Mouse (Mus musculus): ENCODE data around the gene Tada3. TPM values are rescaled to one million over a fixed set of nuclear protein-coding genes. Genes with fewer than 3 reads are reported as not detected.

Tada3 gene
- polyA plus RNA-seq, 1 experiment = 104 TPM

DNA sequence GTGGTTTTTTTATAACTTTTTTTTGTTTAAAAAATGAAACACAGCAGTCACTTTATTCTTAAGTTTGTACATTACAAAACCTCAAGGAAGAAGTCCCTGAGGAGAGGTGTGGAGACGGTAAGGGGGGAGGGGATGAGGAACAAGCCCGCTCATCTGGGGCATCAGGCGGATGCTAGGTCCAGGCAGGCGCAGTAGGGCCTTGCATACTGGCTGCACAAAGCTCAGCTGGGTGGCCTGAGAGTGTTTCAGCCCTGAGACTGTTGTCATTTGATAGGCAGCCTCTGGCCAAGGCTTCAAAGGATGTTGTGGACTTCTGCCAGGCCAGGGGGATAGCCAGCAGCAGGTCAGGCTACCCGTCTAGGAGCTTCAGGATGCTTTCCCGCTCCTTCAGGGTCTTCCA is 11.0 kb downstream of the Tada3 start:
- TF ChIP-seq GATA1 (IDR thresholded peaks at IDR 0.05; ENCODE audit: low read length) = no peak

DNA sequence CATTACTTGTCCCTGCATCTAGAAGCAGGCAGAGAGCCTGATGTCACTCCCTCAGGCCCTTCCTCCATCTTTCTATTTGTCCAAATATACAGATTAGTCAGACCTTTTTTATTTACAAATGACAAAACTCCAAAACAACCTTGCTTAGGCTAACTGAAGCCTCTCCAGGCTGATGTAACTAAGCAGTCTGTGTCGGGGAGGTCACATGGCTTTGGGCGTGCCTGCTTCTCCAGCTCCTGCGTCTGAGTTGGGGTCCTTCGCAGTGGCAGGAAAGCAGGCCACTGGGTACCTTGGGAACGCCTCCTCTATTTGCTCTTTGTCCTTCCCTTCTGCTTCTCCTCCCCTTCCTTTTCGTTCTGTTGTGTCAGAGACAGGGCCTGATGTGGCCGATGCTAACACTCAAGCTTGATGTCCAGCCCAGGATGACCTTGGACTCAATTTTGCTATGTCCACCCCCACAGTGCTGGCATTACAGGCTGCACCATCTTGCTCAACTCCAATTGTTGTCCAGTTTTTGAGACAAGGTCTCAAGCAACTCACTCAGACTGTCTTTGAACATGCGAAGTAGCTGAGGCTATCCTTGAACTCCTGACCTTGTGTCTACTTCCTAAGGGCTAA is 13.1 kb downstream of the Tada3 start:
- TF ChIP-seq GATA1 (IDR thresholded peaks at IDR 0.05; ENCODE audit: low read length) = no peak

DNA sequence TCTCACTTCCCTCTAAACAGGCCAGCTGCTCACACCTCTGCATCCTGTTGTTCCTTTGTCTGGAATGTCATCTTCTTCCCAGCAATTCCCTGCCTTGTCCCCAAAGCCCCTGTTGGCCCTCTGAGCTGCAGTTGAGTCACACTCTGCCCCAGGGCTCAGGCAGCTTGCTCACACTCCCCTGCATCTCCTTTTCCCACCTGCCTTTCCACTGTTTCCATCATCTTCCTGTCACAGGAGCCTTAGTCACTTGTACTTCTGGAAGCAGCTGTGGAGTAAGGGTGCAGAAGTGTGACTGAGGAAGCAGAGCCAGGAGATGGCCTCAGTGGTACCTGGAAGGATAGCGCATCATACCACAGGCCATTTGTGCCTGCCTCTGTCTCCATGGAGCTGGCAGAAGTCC is 15.4 kb downstream of the Tada3 start:
- TF ChIP-seq GATA1 (IDR thresholded peaks at IDR 0.05; ENCODE audit: low read length) = no peak

DNA sequence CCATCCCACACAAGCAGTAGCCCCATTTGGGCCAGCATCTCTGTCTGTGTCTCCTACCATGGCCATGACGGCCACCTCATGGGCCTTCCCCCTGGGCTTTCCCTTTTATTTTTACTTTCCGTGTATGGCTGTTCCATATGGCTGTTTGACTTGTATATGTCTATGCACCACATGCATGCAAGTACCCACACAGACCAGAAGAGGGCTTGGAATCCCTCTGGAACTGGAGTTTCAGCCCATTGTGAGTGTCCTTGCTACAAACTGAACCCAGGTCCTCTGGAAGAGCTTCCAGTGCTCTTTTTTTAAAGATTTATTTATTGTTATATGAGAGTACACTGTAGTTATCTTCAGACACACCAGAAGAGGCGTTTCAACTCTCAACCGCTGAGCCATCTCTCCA is 16.2 kb downstream of the Tada3 start:
- TF ChIP-seq GATA1 (IDR thresholded peaks at IDR 0.05; ENCODE audit: low read length) = no peak

DNA sequence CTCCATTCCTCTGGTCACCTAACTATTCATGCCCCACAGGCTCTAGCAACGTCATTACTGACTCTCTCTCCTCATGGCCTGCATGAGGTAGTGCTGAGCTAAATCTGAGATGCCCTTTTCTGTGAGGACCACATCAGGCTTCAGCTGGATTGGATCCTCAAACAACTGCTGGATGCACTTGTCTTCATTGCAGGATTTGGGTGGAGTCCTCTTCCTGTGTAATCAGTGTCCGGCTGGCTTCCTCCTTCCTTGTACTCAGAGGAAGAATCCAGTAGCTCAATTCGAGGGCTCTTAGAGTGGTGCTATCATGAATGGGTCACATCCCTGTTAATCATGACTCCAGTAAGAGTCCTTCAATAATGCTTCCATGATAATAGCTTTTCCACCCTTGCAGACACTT is 24.0 kb downstream of the Tada3 start:
- TF ChIP-seq GATA1 (IDR thresholded peaks at IDR 0.05; ENCODE audit: low read length) = no peak

DNA sequence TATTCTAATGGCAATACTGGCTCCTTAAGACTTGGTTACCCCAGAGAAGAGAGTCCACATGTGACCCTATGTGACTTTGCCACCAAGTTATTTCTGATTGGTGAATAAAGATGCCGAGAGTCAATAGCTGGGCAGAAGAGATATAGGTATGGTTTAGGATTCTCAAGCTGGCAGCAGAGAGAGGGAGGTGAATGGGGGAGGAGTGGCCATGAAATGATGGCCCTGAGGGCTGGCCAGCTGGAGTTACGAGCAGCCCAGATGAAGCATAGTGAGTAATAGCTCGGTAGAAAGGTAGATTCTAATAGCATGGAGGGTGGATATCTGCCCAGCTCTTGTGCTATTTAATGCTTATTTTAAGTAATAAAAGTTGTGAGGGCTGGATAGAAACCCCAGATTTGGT is 24.9 kb downstream of the Tada3 start:
- TF ChIP-seq GATA1 (IDR thresholded peaks at IDR 0.05; ENCODE audit: low read length) = no peak

DNA sequence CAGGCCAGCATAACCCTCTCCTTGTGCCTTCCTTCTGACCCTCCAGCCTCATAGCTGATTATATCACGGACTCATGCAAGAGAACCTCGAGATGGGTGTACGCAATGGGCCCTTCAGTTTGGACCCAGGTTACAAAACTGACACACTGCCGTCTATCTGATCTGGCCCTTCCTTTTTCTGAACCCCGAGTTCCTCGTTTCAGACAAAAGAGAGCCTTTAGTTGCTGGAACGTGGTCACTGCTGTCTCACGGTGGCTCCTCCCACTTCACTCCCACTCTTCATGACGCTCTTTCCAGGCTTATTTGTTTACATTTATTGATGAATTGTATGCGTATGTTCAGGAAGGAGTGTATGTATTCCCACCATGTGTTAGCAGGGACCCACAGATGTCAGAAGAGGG is 26.0 kb downstream of the Tada3 start:
- no peak for TF ChIP-seq GATA1 (IDR thresholded peaks at IDR 0.05; ENCODE audit: low read length)

DNA sequence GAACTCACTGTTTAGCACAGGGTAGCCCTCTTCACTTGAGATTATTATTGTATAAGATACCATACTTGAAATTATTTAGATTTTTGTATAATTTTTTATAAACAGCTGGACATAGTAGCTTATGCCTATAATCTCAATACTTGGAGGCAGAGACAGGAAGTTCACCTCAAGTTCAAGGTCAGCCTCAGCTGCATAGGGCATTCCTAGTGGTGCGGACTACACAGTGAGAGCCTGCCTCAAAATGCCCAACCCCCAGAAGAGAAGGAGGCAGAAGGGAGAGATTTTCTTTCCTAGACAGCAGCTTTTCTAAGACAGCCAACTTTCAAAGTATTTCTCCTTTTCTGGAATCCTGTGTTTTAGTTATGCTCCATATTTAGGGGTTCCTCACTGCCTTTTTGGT is 26.5 kb downstream of the Tada3 start:
- TF ChIP-seq GATA1 (IDR thresholded peaks at IDR 0.05; ENCODE audit: low read length) = no peak

DNA sequence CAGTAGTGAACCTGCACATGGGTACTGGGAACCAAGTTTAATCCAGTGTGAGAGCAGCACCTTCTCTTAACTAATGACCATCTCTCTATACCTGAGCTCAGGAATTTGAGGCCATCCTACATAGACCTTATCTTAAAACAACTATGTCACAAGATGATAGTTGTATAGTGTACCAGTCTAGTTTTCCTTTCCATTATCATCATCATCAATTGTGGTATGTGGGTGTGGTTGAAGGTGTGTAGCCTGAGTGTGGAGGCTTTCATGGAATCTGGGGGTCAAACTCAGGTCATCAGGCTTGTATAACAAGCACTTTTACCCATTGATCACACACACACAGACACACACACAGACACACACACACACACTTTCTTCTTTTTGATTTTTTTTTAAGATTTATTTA is 27.1 kb downstream of the Tada3 start:
- no peak for TF ChIP-seq GATA1 (IDR thresholded peaks at IDR 0.05; ENCODE audit: low read length)

DNA sequence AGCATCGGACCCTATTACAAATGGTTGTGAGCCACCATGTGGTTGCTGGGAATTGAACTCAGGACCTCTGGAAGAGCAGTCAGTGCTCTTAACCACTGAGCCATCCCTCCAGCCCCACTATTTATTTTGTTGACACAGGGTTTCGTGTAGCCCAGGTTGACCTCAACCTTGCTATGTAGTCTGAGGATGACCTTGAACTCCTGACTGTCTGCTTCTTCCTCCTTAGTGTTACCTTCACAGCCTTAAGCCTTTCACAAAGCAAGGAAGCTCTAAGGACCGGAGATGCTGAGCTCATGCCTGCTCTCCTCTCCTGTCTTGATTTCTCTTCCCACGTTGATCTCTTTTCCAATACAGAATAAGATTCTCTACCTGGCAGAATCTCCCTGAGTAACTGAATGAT is 30.8 kb downstream of the Tada3 start:
- no peak for TF ChIP-seq GATA1 (IDR thresholded peaks at IDR 0.05; ENCODE audit: low read length)

DNA sequence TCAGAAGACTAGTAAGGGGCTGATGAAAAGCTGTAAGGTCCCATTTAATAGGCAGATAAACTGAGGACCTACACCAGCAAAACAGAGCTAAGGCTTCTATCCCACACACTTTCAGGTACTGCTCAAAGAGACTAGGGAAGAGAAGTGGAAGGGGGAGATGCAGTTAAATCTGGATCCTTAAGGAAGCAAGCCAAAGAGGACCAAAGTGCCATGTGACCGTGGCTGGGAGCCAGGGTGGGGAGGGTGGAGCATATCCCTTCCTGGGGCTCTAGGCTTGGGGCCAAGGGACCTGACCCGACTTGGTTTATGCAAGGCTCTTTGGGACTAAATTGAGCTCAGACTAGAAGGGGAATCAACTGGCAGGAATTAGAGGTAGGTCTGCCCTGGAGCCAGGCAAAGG is 33.4 kb downstream of the Tada3 start:
- no peak for TF ChIP-seq GATA1 (IDR thresholded peaks at IDR 0.05; ENCODE audit: low read length)

DNA sequence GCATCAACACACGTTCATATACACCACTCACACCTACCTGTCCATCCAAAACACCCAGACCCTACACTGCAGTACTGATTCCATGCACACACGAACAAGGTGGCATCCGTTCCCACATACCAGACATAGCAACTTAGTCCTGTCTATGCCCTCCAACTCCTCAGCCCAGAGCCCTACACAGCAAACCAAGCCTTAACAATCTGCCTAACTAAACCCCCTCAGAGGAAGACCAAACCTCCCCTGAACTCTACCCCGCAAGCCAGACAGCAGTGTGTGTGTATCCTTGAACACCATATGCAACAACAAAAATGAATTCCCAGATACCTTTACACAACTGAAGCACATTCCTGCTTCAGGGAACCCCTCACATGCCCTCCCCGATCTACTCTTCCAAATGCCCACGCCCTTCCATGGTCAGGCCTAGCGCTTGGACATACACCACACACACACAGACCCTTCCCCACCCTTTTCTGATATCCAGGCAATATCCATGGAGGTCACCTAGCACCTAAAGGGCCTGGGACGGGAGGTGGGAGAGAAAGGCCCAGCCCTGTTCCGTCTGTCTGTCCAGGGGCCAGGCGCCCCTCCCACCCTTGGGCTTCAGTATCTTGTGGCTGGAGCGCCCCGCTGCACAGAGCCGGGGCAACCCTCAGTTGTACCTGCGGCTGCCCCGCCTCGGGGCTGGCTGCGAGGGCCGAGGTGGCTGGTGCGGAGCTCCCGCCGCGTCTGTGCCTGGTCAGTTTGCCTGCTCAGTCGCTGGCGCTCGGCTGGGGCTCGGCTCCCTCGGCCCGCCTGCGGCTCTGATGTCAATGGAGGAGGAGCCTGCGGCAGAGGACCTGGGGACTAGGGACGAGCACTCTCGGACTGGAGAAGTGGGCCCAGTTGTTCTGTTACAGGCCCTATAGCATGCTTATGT is 34.2 kb downstream of the Tada3 start, which contains the start of gene Camk1:
Gene Camk1 (minus strand): TSS at position 808 of the 916 bp plus-strand sequence.
- no peak for TF ChIP-seq GATA1 (IDR thresholded peaks at IDR 0.05; ENCODE audit: low read length)

DNA sequence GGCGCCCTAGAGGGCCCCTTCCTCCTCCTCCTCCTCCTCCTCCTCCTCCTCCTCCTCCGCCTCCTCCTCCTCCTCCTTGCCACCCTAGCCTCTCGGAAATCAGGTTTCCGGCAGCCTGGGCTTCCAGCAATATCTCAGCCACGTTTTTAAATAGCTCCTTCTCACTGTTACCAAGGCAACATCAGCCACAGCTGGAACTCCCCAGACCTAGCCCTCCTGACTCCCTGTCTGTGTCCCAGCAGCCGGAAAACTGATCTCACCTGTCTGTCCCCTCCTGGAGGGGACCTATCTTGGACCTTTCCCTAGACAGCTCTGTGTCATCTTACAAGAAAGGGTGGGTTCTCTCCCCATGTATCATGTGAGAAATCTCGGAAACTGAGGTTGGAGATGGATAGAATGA is 35.4 kb downstream of the Tada3 start:
- TF ChIP-seq GATA1 (IDR thresholded peaks at IDR 0.05; ENCODE audit: low read length) = no peak

DNA sequence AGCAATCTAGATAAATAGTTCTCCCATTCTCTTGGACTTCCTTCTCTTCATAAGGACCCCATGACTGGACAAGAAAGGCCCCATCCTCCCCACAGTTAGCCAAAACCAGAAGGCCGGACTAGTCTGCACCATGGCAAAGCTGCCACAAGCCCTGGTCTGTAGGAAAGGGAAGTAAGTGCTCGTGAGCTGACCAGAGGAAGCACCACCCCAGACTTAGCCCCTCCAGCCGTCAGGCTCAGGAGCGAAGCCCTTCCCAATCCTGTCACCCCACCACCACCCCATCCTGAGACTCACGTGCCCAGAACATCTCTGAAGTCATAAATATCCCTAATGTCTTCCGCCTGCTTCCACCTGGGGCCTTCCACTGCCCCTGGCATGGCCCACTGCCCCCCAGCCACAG is 36.1 kb downstream of the Tada3 start:
- TF ChIP-seq GATA1 (IDR thresholded peaks at IDR 0.05; ENCODE audit: low read length) = no peak

DNA sequence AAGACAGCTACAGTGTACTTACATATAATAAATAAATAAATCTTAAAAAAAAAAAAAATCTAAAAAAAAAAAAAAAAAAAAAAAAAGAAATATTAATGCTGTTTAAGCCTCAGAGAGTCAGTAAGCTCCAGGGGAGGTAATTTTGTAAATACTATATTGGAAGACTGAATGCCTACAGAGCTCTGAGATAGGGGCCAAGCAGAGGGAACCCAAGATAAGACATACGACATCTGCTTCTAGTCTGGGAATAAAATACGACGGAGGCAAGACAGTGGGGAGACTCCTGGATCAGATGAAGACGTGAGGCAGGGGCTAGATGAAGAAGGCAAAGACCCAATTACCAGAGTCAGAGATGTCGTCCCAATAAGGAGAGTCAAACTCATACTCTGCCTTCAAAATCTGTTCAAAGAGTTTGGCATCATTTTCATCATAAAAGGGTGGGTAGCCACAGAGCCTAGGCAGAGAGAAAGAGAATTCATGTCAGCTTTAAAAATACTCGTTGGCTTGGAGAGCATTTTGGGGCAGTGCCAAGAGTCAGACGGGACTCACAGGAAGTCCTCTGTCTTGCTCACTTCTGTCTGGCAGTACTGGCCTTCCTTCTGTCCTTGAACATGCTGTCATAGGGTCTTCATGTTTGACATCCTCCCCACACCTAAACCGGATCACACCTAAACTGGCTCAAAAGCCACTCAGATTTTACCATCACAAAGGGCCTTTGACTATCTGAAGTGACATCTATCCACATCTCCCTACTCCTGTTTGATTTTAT is 40.6 kb downstream of the Tada3 start:
- no peak for TF ChIP-seq GATA1 (IDR thresholded peaks at IDR 0.05; ENCODE audit: low read length)

DNA sequence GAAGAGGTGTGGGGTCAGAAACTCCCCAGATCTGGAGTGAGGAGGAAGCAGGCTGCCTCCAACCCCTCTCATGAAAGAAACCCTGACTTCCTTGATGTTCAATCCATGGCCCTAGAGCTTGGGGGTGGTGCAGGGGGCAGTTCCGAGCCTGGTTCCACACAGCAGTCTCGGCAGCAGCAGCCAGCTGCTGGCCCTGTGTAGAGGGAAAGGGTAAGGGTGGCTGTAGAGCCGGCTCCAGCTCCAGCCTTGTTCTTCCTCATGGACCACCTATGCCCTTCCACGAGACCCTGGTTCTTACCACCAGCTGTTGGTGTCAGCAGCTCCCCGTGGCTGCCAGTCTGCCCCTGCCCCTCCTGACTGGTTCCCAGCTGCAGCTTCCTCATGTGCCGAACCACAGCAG is 43.5 kb downstream of the Tada3 start:
- no peak for TF ChIP-seq GATA1 (IDR thresholded peaks at IDR 0.05; ENCODE audit: low read length)

All from G1E-ER4 (cell line).